Mouse (Mus musculus) midbrain, embryonic 15.5 days (tissue): Measurements from ENCODE around the gene Actr1b. TPM values are rescaled to one million over a fixed set of nuclear protein-coding genes. Genes with fewer than 3 reads are reported as not detected.

Source experiments
- ATAC-seq: fragments of 200-750 bp; cut with Nextera tagmentation; replicated peaks from 2 replicates; pipeline ENCODE4 v1.8.0; 2017; ENCODE audit warnings: moderate TSS enrichment
- H3K27ac ChIP-seq: fragments of 300-500 bp; sonication (generic); 2 replicates; pipeline ENCODE4 v1.5.1; 2015; ENCODE audit warnings: mild to moderate bottlenecking, inconsistent platforms
- H3K27me3 ChIP-seq: fragments of 300-500 bp; sonication (generic); replicated peaks from 2 replicates; pipeline ENCODE4 v1.6.1; 2015; ENCODE audit warnings: inconsistent platforms
- H3K36me3 ChIP-seq: fragments of 300-500 bp; sonication (generic); replicated peaks from 2 replicates; pipeline ENCODE4 v1.6.1; 2015; ENCODE audit warnings: inconsistent platforms
- H3K4me1 ChIP-seq: fragments of 300-500 bp; sonication (generic); 2 replicates; pipeline ENCODE4 v1.6.1; 2015; ENCODE audit warnings: inconsistent platforms
- H3K4me2 ChIP-seq: fragments of 300-500 bp; sonication (generic); 2 replicates; pipeline ENCODE4 v1.6.1; 2015; ENCODE audit warnings: inconsistent platforms, mild to moderate bottlenecking, moderate library complexity
- H3K4me3 ChIP-seq: fragments of 300-500 bp; sonication (generic); 2 replicates; pipeline ENCODE4 v1.5.1; 2015; ENCODE audit warnings: mild to moderate bottlenecking, inconsistent platforms
- H3K9ac ChIP-seq: fragments of 300-500 bp; sonication (generic); 2 replicates; pipeline ENCODE4 v1.6.1; 2015; ENCODE audit warnings: mild to moderate bottlenecking, inconsistent platforms
- H3K9me3 ChIP-seq: fragments of 300-500 bp; sonication (generic); 2 replicates; pipeline ENCODE4 v1.6.1; 2016; ENCODE audit warnings: inconsistent platforms
- WGBS: fragments of 180-500 bp; shearing (Covaris S2); methylation state at CpG from one replicate; pipeline ENCODE4 v1.1.7; 2015; ENCODE audit warnings: mixed read lengths; 5-methylcytosine and 5-hydroxymethylcytosine counted together
- polyA plus RNA-seq: library from polyadenylated mRNA; unstranded; fragments of >200 nt; fragmentation: Nextera tagmentation; extraction: Ambion mirVana; gene quantifications from 2 replicates; pipeline ENCODE4 v1.2.1, GENCODE M21; 2015

The Actr1b gene
- 110 and 112 TPM in 2 replicates for polyA plus RNA-seq

DNA sequence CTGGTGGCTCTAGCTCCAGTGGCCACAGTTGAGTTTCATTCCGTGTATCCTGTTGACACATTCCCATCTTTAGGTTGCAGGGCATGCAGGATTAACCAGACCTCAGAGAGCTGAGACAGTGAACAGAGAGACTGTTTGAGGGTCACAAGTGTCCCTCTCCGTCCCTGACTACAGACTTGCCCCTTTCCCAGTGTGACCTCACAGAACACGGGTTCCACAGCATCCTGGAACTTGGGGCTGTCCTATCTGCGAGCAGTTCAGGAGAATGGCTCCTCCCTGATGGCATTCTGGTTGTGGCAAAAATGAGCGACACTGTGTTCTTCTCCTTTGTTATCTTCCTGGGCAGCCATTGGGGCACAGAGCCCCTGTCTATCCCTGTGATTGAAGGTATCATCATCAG lies at the start of gene Actr1b:
Actr1b (minus strand) TSS at position 112 of the 400 bp plus-strand sequence.
- no peaks in the 10 kb centered on the region for H3K27me3 ChIP-seq
- H3K27ac ChIP-seq: no peak within 1 kb of the TSS
- ATAC-seq: no peak
- WGBS: 83% methylated on average over 5 of the region's 5 CpGs
- H3K9me3 ChIP-seq: no peaks in the 10 kb centered on the region
- H3K4me3 ChIP-seq: no peak within 1 kb of the TSS
- no peaks in the 10 kb centered on the region for H3K36me3 ChIP-seq
- no peak within 1 kb of the TSS for H3K9ac ChIP-seq
- no peaks in the 10 kb centered on the region for H3K4me1 ChIP-seq
- no peak within 1 kb of the TSS for H3K4me2 ChIP-seq

DNA sequence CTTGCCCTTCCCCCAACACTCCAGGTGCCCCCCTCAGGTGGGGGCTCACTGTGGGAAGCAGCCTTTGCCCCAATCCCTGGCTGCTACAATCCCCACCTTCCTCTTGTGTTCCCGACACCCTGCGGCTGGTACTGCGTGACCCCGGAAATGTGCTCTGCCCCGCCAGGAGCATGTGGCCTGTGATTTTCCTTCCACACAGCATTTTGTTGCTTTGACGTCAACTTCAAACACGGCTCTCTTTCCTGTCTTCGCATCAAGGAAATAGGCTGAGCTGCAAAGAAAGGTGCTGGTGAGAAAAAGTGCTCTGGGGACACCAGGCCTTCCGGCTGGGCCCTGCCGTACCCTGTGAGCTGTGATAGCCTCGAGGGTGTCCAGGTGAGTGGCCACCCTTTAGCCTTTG lies 47.3 kb upstream of the Actr1b start, which contains the start of gene Zap70:
Zap70 (plus strand) TSS at position 231 of the 400 bp plus-strand sequence.
- 86% methylated on average over 11 of the region's 11 CpGs for WGBS

DNA sequence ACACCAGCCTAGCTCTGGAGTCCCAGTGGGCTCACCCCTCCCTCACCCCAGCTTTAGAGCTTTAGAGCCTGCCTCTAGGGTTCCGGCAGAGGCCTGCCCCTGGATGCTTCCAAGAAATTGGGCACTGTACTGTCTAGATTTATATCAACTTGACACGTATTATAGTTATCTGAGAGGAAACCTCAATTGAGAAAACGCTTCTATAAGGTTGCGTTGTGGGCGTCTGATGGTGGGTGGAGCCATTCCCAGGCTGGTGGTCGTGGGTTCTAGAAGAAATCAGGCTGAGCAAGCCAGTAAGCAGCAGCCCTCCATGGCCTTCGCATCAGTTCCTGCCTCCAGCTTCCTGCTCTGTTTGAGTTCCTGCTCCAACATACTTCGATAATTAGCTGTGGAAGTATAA lies 46.8 kb upstream of the Actr1b start:
- Histone ChIP-seq H3K27ac (no peak overlapping the region), H3K27me3 (no peaks in the 10 kb centered on the region), H3K36me3 (no peaks in the 10 kb centered on the region), H3K4me3 (no peak overlapping the region), H3K4me2 (no peak overlapping the region), H3K9me3 (no peaks in the 10 kb centered on the region), H3K4me1 (no peaks in the 10 kb centered on the region), H3K9ac (no peak overlapping the region)
- WGBS: 88% methylated on average over 8 of the region's 8 CpGs
- ATAC-seq: no peak

More for the DNA sequence above, 47.3 kb upstream of the Actr1b start, which contains the start of gene Zap70:
- no peak within 1 kb of the TSS for H3K4me3 ChIP-seq
- no peak for ATAC-seq
- no peaks in the 10 kb centered on the region for H3K27me3 ChIP-seq
- no peaks in the 10 kb centered on the region for H3K4me1 ChIP-seq
- no peak within 1 kb of the TSS for H3K4me2 ChIP-seq
- H3K36me3 ChIP-seq: no peaks in the 10 kb centered on the region
- H3K27ac ChIP-seq: no peak within 1 kb of the TSS
- no peak within 1 kb of the TSS for H3K9ac ChIP-seq
- no peaks in the 10 kb centered on the region for H3K9me3 ChIP-seq

DNA sequence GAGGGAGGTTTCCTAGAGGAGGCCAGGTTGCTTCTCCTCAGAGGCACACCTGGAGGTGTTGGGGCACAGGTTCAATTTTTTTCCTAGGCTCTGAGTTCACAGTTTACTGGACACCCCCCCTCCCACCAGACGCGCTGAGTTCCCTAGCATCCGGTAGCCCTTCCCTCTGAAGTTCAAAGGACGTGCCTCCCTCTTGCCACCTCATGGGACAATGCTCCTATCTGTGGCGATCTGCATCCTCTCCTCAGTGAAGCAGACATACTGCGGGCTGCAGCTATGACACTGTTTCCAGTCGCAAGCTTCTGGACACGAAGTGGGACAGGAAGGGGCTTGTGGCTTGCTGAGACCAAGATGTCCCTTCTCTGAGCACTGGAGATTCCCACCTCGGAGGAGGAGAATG lies 46.2 kb upstream of the Actr1b start:
- H3K4me3 ChIP-seq: no peak overlapping the region
- H3K4me1 ChIP-seq: no peaks in the 10 kb centered on the region
- no peak for ATAC-seq
- H3K27me3 ChIP-seq: no peaks in the 10 kb centered on the region
- 87% methylated on average over 9 of the region's 9 CpGs for WGBS
- H3K27ac ChIP-seq: no peak overlapping the region
- no peaks in the 10 kb centered on the region for H3K36me3 ChIP-seq
- no peak overlapping the region for H3K4me2 ChIP-seq
- H3K9me3 ChIP-seq: no peaks in the 10 kb centered on the region
- no peak overlapping the region for H3K9ac ChIP-seq

DNA sequence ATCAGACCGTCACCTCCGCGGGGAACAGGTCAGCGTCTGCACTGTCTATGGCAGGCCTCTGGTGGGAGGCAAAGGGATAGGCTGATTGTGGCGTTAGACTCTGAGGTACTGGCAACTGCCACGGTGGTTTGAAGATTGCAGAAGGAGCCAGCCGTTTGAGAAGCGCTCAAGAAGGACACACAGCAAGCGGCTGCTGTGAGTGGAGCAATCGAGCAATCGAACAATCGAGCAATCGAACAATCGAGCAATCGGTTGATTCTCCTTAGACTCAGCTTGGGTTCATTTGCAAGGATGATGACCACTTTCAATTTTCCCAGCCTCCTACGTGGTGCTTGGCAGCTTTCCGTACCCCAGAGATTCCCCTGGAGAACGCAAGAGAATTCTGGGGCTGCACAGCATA lies 44.9 kb upstream of the Actr1b start:
- no peak for ATAC-seq
- 86% methylated on average over 18 of the region's 18 CpGs for whole genome bisulfite sequencing
- H3K27ac ChIP-seq: no peak overlapping the region
- H3K9me3 ChIP-seq: no peaks in the 10 kb centered on the region
- no peaks in the 10 kb centered on the region for H3K4me1 ChIP-seq
- H3K4me3 ChIP-seq: no peak overlapping the region
- H3K9ac ChIP-seq: no peak overlapping the region
- no peaks in the 10 kb centered on the region for H3K27me3 ChIP-seq
- no peak overlapping the region for H3K4me2 ChIP-seq
- H3K36me3 ChIP-seq: no peaks in the 10 kb centered on the region

DNA sequence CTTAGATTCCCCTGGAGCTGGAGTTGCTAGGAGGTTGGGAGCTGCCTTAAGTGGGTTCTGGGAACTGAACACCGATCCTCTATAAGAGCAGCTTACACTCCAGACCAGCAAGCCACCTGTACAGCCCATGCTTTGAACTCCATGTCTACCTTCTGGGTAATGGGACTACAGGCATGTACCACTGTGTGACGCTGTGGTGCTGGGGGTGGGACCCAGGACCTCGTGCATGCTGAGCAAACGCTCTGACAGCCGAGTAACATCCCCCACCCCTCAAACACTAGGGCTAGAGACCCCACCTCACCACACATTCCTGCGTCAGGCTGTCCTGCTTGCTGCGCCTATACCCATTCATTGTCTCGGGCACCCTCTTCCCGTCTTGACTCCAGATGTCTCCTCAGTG lies 44.3 kb upstream of the Actr1b start:
- Histone ChIP-seq H3K9me3 (no peaks in the 10 kb centered on the region), H3K27me3 (no peaks in the 10 kb centered on the region), H3K4me1 (no peaks in the 10 kb centered on the region), H3K9ac (no peak overlapping the region), H3K4me3 (no peak overlapping the region), H3K27ac (no peak overlapping the region), H3K4me2 (no peak overlapping the region), H3K36me3 (no peaks in the 10 kb centered on the region)
- WGBS: 90% methylated on average over 9 of the region's 9 CpGs
- ATAC-seq: no peak

DNA sequence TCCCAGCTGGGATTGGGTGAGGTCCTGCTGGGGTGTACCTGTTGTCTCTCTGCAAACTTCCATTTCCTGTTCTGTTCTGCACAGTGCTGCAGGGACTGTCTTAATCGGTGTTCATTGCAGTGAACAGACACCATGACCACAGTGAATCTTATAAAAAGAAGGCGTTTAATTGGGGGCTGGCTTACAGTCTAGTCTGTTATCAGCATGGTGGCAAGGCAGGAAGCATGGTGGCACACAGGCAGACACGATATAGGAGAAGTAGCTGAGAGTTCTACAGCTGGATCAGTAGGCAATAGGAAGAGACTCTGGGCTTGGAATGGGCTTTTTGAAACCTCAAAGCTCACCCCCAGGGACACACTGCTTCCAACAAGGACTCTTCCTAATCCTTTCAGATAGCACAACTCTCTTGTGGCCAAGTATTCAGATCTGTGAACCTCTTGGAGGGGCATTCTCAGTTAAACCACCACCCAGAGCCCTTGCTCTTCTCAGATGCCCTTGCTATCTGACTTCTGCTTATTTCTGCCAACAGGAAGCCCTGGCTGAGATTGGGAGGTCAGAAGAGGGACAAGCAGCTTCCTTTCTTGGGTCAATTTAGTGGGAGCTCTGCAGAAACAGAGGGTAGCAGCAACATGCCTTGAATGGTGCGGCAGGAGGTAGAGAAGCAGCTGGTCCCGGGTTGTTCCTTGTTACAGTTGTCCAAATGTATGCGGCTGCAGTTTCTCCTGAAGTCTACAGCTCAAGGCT lies 39.9 kb upstream of the Actr1b start:
- Histone ChIP-seq H3K4me2 (no peak overlapping the region), H3K27ac (no peak overlapping the region), H3K36me3 (no peaks in the 10 kb centered on the region), H3K4me3 (no peak overlapping the region), H3K27me3 (no peaks in the 10 kb centered on the region), H3K9me3 (no peaks in the 10 kb centered on the region), H3K9ac (no peak overlapping the region), H3K4me1 (no peaks in the 10 kb centered on the region)
- 84% methylated on average over 6 of the region's 6 CpGs for WGBS
- no peak for ATAC-seq

DNA sequence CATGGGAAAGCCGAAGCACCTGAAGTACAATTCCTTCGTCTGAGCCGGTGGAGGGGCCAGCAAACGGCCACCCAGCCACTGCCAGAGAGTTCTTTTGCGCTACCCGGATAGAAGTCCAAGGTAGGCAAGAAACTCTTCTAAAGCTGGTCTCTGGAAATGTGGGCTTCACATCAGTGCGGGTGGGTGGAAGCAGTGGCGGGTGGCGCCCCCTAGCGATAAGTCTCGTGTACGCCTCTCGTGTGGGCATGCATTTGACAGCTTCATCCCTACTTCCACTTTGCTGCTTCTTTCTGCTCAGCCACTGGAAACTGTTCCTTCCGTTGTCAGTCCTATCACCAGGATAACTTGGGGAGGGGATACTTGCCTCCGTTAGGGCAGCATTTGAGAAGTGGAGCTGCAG lies 32.2 kb upstream of the Actr1b start:
- Histone ChIP-seq H3K27ac (no peak overlapping the region), H3K4me1 (peaks cover 14% of the 10 kb centered on the region), H3K9ac (no peak overlapping the region), H3K36me3 (no peaks in the 10 kb centered on the region), H3K4me3 (no peak overlapping the region), H3K4me2 (no peak overlapping the region), H3K27me3 (no peaks in the 10 kb centered on the region), H3K9me3 (no peaks in the 10 kb centered on the region)
- no peak for ATAC-seq
- WGBS: 40% methylated on average over 15 of the region's 15 CpGs

DNA sequence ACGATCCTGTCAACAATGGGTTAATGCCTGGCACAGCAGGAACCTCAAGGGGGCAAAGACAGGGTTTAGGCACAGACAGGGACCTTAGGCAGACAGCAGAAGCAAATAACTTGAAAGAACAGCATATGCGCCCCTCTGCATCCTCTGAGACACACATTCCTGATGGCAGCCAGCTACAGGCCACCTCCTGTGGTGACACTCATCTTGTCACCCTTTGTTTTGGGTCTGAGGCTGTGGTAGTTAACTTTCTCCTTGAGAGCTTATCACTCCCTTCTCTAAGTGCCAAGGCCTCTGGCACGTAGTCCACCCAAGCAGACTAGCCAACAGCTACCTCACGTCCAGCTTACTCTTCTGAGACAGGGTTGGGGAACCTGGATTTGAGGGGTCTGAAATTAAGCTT lies 31.4 kb upstream of the Actr1b start:
- H3K4me1 ChIP-seq: peaks cover 14% of the 10 kb centered on the region
- ATAC-seq: no peak
- 44% methylated on average over 4 of the region's 4 CpGs for WGBS

DNA sequence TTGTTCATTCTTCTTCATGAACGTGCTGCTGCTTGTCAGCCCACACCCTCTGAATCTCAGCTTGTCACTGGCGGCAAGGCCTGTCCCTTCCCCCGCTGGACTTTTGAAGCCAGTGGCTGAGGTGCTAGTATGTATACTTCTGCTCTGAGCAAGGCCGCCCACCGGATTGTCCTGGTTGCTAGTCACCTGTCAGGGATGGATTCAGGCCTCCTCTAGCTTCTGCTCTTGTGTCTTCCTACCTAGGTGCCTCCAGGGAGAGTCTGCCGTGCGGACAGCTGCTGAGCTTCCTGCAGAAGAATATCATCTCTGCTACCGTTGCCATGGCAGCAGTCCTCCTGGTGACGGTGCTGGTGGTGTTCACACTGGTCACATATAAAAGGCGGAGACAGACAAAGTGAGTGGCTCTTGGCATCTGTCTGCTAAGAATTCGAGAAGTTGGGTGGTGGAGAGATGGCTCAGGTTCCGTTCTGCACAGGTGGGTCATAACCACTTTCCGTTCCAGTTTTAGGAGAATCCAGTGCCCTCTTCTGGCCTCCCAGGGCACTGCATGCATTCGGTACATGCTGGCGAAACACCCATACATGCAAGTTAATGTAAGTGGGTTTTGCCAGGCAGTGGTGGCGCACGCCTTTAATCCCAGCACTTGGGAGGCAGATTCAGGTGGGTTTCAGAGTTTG lies 30.2 kb upstream of the Actr1b start:
- WGBS: 15% methylated on average over 17 of the region's 17 CpGs
- Histone ChIP-seq H3K9me3 (no peaks in the 10 kb centered on the region), H3K27ac (peak overlapping the region; percentile 64), H3K4me3 (peak overlapping the region; percentile 31), H3K27me3 (no peaks in the 10 kb centered on the region), H3K4me1 (peaks cover 14% of the 10 kb centered on the region), H3K36me3 (no peaks in the 10 kb centered on the region), H3K4me2 (peak overlapping the region; percentile 53), H3K9ac (no peak overlapping the region)
- peak; percentile 89 for ATAC-seq

More for the DNA sequence above, 31.4 kb upstream of the Actr1b start:
- Histone ChIP-seq H3K4me3 (no peak overlapping the region), H3K36me3 (no peaks in the 10 kb centered on the region), H3K9ac (no peak overlapping the region), H3K27ac (no peak overlapping the region), H3K9me3 (no peaks in the 10 kb centered on the region), H3K4me2 (no peak overlapping the region), H3K27me3 (no peaks in the 10 kb centered on the region)

DNA sequence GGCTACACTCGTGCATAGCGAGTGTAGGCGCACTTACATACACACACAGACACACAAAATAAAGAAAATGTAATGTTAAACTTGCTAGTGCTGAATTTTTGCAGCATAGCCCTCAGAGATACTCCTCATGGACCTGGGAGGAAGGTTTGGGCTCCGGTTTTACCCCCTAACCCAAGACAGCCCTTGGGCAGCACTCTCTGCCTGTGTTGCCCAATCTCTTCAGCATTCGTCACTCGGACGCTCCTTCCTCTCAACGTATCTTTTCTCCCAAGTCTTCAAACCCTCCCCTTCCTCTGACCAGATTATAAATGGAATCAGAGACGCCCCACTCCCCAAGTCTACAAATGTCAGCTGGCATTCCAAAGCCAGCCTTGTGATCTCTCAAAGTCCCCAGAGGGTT lies 28.8 kb upstream of the Actr1b start:
- WGBS: 81% methylated on average over 9 of the region's 9 CpGs
- no peak for ATAC-seq
- H3K27me3 ChIP-seq: no peaks in the 10 kb centered on the region

DNA sequence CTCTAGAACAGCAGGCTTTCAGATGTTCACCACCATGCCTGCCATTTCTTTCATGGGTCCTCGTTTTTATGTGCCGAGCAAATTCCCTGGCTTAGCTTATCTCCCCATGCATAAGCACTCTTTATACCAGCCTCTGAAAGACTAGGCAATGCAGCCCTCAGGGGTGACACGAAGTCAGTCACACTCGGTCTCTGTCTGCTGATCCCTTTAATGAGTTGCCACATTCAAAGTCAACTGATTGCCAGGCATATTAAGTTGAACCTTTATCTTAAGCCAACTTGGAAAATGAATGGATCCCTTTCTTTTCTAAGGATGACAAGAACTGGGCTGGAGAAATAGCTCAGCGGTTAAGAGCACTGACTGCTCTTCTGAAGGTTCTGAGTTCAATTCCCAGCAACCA lies 25.0 kb upstream of the Actr1b start:
- no peaks in the 10 kb centered on the region for H3K27me3 ChIP-seq
- ATAC-seq: no peak
- peaks cover 6% of the 10 kb centered on the region for H3K4me1 ChIP-seq
- H3K27ac ChIP-seq: no peak overlapping the region
- 60% methylated on average over 5 of the region's 5 CpGs for WGBS
- H3K4me2 ChIP-seq: no peak overlapping the region
- H3K36me3 ChIP-seq: no peaks in the 10 kb centered on the region
- H3K4me3 ChIP-seq: no peak overlapping the region
- H3K9ac ChIP-seq: no peak overlapping the region
- no peaks in the 10 kb centered on the region for H3K9me3 ChIP-seq

More for the DNA sequence above, 28.8 kb upstream of the Actr1b start:
- no peaks in the 10 kb centered on the region for H3K36me3 ChIP-seq
- H3K4me1 ChIP-seq: peaks cover 14% of the 10 kb centered on the region
- no peaks in the 10 kb centered on the region for H3K9me3 ChIP-seq
- H3K4me3 ChIP-seq: no peak overlapping the region
- no peak overlapping the region for H3K27ac ChIP-seq
- no peak overlapping the region for H3K4me2 ChIP-seq
- H3K9ac ChIP-seq: no peak overlapping the region

DNA sequence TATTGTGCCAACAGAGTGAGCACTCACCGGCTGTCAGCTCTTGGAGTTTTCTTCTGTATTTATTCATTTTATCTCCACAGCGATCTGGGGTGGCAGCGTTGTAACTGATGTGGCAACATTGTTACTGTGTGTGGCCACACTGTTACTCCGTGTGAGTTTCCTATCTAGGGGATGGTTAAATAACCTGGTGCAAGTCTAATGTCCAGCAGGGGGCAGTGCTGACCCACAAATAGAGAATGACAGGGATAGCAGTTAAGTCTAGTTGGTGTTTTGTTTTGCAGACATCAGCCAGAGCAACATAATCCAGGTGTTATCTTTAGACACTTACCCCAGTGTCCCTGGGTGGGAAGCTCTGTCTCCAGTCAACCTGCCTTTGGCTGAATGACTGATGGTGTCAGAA lies 23.1 kb upstream of the Actr1b start:
- Histone ChIP-seq H3K36me3 (no peaks in the 10 kb centered on the region), H3K4me3 (no peak overlapping the region), H3K4me2 (no peak overlapping the region), H3K27me3 (no peaks in the 10 kb centered on the region), H3K9ac (no peak overlapping the region), H3K27ac (no peak overlapping the region), H3K9me3 (no peaks in the 10 kb centered on the region), H3K4me1 (no peaks in the 10 kb centered on the region)
- 10% methylated on average over 4 of the region's 4 CpGs for WGBS
- ATAC-seq: peak; percentile 69; the same call in 1 of the 2 replicates
